Mouse (Mus musculus) kidney, embryonic 14.5 days (tissue): ENCODE measurements around the gene Cmip. TPM values are rescaled to one million over a fixed set of nuclear protein-coding genes. Genes with fewer than 3 reads are reported as not detected.
A peak's percentile ranks its signal among the peaks of the same experiment; 100 is the strongest.

Experiments used
- ATAC-seq: fragments of 200-750 bp; cut with Nextera tagmentation; 2 replicates; pipeline ENCODE4 v1.8.0; 2017; ENCODE audit warnings: moderate number of reproducible peaks, mild to moderate bottlenecking, moderate TSS enrichment, moderate library complexity; ENCODE audit not compliant: low FRiP score, low TSS enrichment
- H3K27ac ChIP-seq: fragments of 300-500 bp; sonication (generic); 2 replicates; pipeline ENCODE4 v1.5.1; 2014; ENCODE audit warnings: low read depth, mild to moderate bottlenecking, low read length, moderate library complexity, mixed read lengths
- H3K27me3 ChIP-seq: fragments of 300-500 bp; sonication (generic); 2 replicates; pipeline ENCODE4 v1.6.1; 2014; ENCODE audit warnings: mild to moderate bottlenecking, low read length; ENCODE audit not compliant: control insufficient read depth, insufficient read depth
- H3K36me3 ChIP-seq: fragments of 300-500 bp; sonication (generic); 2 replicates; pipeline ENCODE4 v1.6.1; 2014; ENCODE audit warnings: low read length, mixed read lengths; ENCODE audit not compliant: control insufficient read depth, insufficient read depth
- H3K4me1 ChIP-seq: fragments of 300-500 bp; sonication (generic); 2 replicates; pipeline ENCODE4 v1.6.1; 2014; ENCODE audit warnings: low read length, mixed read lengths; ENCODE audit not compliant: control insufficient read depth, insufficient read depth
- H3K4me2 ChIP-seq: fragments of 300-500 bp; sonication (generic); replicated peaks from 2 replicates; pipeline ENCODE4 v1.6.1; 2014; ENCODE audit warnings: low read depth, mild to moderate bottlenecking, low read length
- H3K4me3 ChIP-seq: fragments of 300-500 bp; sonication (generic); 2 replicates; pipeline ENCODE4 v1.5.1; 2014; ENCODE audit warnings: mild to moderate bottlenecking, low read length
- H3K9ac ChIP-seq: fragments of 300-500 bp; sonication (generic); 2 replicates; pipeline ENCODE4 v1.6.1; 2014; ENCODE audit warnings: low read depth, mild to moderate bottlenecking, low read length, moderate library complexity
- H3K9me3 ChIP-seq: fragments of 300-500 bp; sonication (generic); 2 replicates; pipeline ENCODE4 v1.6.1; 2016; ENCODE audit warnings: low read length; ENCODE audit not compliant: control insufficient read depth
- WGBS: fragments of 180-500 bp; shearing (Covaris S2); extraction: QIAGEN DNeasy Blood & Tissue Kit; methylation state at CpG from one replicate; pipeline ENCODE4 v1.1.7; 2014; 5-methylcytosine and 5-hydroxymethylcytosine counted together
- polyA plus RNA-seq: library from polyadenylated mRNA; unstranded; fragments of >200 nt; fragmentation: Nextera tagmentation; extraction: Ambion mirVana; gene quantifications from 2 replicates; pipeline ENCODE4 v1.2.1, GENCODE M21; 2014

Cmip gene
- polyA plus RNA-seq, 1 experiment from 2014 or later: 22.9 TPM

DNA sequence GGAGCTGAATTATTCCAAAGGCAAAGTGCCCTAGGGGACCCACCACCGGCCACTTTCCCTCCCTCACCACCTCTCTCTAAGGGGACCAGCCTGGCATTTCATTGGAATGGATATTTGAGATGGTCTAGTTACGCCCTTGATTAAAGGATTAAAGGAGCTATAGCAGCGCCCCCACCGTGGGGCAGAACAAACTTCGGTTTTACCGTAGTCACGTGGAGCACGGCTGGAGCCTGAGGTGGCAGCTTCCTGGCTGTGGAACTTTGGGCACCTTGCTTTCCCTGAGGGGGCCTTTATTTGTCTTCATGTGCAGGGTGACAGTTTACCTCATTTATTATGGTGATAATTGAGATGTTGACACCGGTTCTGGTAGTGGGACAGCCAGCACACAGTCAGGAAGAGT, 4.8 kb downstream of the Cmip start:
- Histone ChIP-seq H3K9me3 (no peaks in the 10 kb centered on the region), H3K27me3 (no peaks in the 10 kb centered on the region), H3K4me2 (peak overlapping the region; percentile 13; the same call in 1 of the 2 replicates), H3K9ac (no peak overlapping the region), H3K4me1 (peaks cover 38% of the 10 kb centered on the region), H3K27ac (no peak overlapping the region), H3K4me3 (no peak overlapping the region), H3K36me3 (no peaks in the 10 kb centered on the region)
- ATAC-seq: no peak
- 19% methylated on average over 9 of the region's 9 CpGs for WGBS

DNA sequence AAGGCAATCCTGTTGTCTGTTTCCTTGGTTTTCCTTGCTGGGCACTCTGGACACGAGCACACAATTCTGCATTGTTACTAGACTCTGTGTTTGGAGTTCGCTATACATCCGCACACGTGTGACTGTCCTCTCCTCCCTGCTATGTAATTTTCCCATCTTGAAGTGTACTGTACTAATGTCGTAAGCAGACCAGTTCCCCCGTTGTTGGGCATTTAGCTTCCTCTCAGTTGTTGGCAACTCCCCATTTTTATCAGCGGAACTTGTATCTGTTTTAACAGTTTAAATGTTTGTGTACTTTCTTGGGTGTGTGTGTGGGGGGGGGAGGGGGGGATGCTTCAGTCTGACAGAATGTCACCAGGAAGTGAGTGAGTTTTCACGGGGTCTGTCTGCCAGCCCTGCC, 5.8 kb downstream of the Cmip start:
- ATAC-seq: no peak
- Histone ChIP-seq H3K9me3 (no peaks in the 10 kb centered on the region), H3K36me3 (no peaks in the 10 kb centered on the region), H3K27me3 (no peaks in the 10 kb centered on the region), H3K4me2 (no peak overlapping the region), H3K4me3 (no peak overlapping the region), H3K4me1 (peaks cover 38% of the 10 kb centered on the region), H3K9ac (no peak overlapping the region), H3K27ac (no peak overlapping the region)
- 64% methylated on average over 8 of the region's 8 CpGs for WGBS

DNA sequence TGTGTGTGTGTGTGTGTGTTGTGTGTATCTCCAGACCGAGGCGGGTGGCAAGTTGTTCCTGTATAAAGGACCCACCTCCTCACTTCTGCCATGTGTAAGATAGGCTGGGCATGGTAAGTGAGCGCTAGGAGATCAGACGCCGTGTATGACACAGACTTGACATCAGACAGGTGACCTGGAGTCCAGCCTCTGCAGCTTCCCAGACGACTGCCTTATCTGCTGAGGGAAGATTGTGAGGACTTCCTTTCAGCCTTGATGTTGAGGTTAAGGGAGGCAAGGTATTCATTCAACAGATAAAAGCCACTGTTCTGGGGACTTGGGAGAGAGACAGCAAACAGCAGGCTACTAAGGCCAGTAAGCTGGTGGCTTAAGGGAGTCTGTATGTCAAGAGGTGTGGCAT, 6.6 kb downstream of the Cmip start:
- no peak overlapping the region for H3K4me2 ChIP-seq
- no peaks in the 10 kb centered on the region for H3K9me3 ChIP-seq
- no peak overlapping the region for H3K9ac ChIP-seq
- no peaks in the 10 kb centered on the region for H3K27me3 ChIP-seq
- 74% methylated on average over 6 of the region's 6 CpGs for WGBS
- ATAC-seq: no peak
- H3K4me3 ChIP-seq: no peak overlapping the region
- no peak overlapping the region for H3K27ac ChIP-seq
- peaks cover 35% of the 10 kb centered on the region for H3K4me1 ChIP-seq
- H3K36me3 ChIP-seq: no peaks in the 10 kb centered on the region

DNA sequence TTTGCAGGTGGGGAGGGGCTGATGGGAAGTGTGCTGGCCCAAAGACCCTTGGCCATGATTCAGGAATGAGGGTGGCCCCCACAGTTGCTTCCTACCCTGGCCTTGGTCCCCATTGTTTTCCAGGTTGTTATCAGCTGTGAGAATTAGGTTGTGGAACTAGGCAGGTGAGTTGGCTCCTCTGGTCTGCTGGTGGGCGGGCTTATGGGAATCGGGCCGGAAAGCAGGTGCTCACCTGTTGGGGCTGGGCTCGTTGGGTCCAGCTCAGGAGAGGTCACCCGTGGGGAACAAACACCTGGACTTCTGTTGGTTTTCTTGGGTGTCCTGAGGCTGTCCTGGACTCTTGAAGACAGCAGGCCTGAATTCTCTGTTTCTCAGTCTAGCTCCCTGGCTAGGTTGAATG, 8.2 kb downstream of the Cmip start:
- Histone ChIP-seq H3K4me3 (no peak overlapping the region), H3K27ac (no peak overlapping the region)

DNA sequence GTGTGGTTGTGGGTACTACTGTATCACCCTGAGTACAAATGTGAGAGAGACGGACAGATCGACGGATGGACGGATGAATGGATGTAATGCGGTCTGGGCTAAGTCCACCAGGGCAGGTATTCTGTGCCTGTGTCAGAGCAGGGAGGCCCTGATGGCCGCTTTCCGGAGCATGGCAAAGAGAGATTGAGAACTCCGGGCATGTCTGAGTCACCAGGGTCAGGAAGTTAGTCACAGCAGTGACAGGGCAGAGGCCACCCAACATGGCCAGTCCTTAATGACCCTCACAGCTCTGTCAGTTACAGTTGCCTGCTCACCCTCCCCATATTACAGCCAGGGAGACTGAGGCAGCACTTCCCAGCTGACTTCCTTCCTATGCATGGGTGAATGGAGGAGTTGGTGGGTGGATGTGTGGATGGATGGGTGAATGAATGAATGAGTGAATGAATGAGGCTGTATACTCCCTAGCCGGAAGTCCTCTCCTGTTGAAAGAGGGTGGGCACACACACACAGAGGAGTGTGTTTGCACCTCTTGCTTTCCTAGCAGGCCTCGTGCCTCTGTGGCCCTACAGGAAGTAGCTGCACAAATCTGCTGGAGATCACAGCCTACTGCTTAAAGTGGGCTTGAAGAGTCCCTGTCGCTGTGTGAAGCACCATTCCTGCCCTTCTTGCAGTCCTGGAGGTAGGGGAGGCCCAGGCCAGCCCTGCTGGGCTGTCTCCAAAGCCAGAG, 10.7 kb downstream of the Cmip start:
- H3K4me2 ChIP-seq: no peak overlapping the region
- no peak for ATAC-seq
- H3K27ac ChIP-seq: no peak overlapping the region
- 0 out of 2 replicates have a peak, but pooled peaks cover 3% of the 10 kb centered on the region for H3K4me1 ChIP-seq
- WGBS: 81% methylated on average over 11 of the region's 11 CpGs
- no peak overlapping the region for H3K4me3 ChIP-seq
- H3K9me3 ChIP-seq: no peaks in the 10 kb centered on the region
- no peaks in the 10 kb centered on the region for H3K27me3 ChIP-seq
- H3K36me3 ChIP-seq: no peaks in the 10 kb centered on the region
- H3K9ac ChIP-seq: no peak overlapping the region

More for the DNA sequence above, 8.2 kb downstream of the Cmip start:
- H3K36me3 ChIP-seq: no peaks in the 10 kb centered on the region
- H3K9ac ChIP-seq: no peak overlapping the region
- WGBS: 78% methylated on average over 5 of the region's 5 CpGs
- no peak for ATAC-seq
- H3K9me3 ChIP-seq: no peaks in the 10 kb centered on the region
- peaks cover 19% of the 10 kb centered on the region for H3K4me1 ChIP-seq
- no peaks in the 10 kb centered on the region for H3K27me3 ChIP-seq
- H3K4me2 ChIP-seq: no peak overlapping the region

DNA sequence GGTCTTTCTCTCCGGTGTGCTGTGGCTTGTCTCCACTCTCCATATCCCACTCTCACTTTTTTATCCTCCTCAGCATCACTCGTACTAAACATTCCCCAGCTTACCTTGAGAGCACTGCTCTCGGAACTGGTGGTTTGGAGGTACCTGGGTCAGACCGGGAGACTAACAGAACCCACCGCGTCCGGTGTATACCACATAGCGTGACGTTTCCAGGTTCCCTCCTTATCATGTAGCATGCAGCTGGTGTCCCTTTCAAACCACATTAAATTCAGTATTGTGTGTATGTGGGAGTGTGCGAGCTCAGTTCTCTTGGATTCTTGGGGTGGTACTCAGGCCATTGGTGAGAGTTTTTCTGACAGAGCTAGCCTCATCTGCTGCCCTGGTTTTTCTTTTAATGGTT, 21.4 kb downstream of the Cmip start:
- Histone ChIP-seq H3K27ac (no peak overlapping the region), H3K4me1 (peaks cover 21% of the 10 kb centered on the region; the same call in 1 of the 2 replicates), H3K9ac (no peak overlapping the region), H3K4me3 (no peak overlapping the region), H3K4me2 (no peak overlapping the region), H3K36me3 (no peaks in the 10 kb centered on the region), H3K9me3 (no peaks in the 10 kb centered on the region), H3K27me3 (no peaks in the 10 kb centered on the region)
- ATAC-seq: no peak
- 79% methylated on average over 10 of the region's 10 CpGs for WGBS

DNA sequence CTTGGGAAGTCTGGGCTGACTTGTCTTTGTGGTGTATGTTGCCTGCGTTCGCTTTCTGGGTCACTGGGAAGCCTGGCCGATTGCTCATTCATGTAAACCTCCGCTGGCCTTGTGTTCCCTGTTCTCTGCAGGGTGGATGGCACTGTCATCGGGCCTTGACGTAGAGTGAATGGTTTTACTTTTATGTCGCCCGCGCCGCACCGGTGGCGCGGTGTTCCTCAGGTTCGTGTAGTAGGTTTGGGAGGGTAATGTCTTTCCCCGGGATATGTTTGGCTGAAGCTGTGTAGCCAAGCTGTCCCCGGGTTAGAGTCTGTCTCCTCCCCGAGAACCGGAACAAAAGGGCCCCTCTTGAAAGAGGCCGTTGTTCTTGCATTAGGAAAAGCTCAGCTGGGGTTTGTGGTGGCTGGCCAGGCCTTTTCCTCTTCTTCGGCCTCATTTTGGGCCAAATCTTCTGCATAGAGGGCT, 21.8 kb downstream of the Cmip start:
- WGBS: 67% methylated on average over 20 of the region's 20 CpGs
- Histone ChIP-seq H3K36me3 (no peaks in the 10 kb centered on the region), H3K9ac (no peak overlapping the region), H3K27ac (no peak overlapping the region), H3K9me3 (no peaks in the 10 kb centered on the region), H3K4me1 (peaks cover 21% of the 10 kb centered on the region; the same call in 1 of the 2 replicates), H3K4me3 (no peak overlapping the region), H3K4me2 (no peak overlapping the region), H3K27me3 (no peaks in the 10 kb centered on the region)
- no peak for ATAC-seq

DNA sequence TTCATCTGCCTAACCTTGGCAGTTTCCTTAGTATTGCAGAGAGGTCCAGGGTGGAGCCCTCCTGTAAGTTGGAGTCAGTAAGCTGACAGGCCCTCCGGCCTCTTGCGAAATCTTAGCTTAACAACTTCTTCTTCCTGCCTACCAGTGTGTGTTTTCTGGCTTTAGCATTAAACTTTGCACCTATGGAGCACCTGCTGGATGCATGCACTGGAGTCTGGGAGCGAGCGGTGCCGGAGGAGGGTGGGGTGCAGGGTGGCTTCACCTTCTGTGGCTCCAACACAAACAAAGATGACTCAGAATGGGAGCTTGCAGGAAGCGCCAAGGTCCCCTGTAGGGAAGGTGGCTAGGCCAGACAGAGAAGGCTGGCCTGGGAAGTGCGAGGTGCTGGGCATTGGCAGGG, 23.6 kb downstream of the Cmip start:
- no peaks in the 10 kb centered on the region; the same call in 1 of the 2 replicates for H3K36me3 ChIP-seq
- H3K27me3 ChIP-seq: no peaks in the 10 kb centered on the region
- H3K4me3 ChIP-seq: no peak overlapping the region
- ATAC-seq: no peak
- no peak overlapping the region for H3K4me2 ChIP-seq
- WGBS: 87% methylated on average over 7 of the region's 7 CpGs
- no peak overlapping the region for H3K27ac ChIP-seq
- no peaks in the 10 kb centered on the region for H3K9me3 ChIP-seq
- no peak overlapping the region for H3K9ac ChIP-seq
- H3K4me1 ChIP-seq: peaks cover 21% of the 10 kb centered on the region; the same call in 1 of the 2 replicates

DNA sequence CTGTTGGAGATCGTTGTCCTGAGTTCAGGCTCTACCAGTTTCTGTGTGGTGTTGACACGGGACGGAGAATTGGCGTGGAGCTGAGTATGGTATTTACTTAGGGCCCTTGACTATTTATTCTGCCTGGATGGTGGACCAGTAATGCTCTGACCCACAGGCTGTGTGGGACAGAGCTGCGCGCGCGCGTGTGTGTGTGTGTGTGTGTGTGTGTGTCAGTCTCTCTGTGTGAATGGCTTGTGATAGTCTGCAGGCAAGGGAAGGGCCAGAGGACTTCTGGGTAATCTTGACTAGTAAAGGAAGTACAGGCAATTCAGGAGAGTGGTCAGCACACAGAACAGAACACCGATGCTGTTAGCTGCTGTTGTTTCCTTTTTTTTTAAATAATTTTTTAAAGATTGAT, 24.8 kb downstream of the Cmip start:
- 80% methylated on average over 10 of the region's 10 CpGs for WGBS
- Histone ChIP-seq H3K4me3 (no peak overlapping the region), H3K9ac (no peak overlapping the region), H3K4me2 (no peak overlapping the region), H3K36me3 (peaks cover 4% of the 10 kb centered on the region; the same call in 1 of the 2 replicates), H3K27ac (0 out of 2 replicates have a peak overlapping the region, but pooled peaks have one; percentile 67), H3K9me3 (no peaks in the 10 kb centered on the region), H3K27me3 (no peaks in the 10 kb centered on the region), H3K4me1 (peaks cover 21% of the 10 kb centered on the region; the same call in 1 of the 2 replicates)
- ATAC-seq: no peak
